Mouse (Mus musculus) cerebellum, adult 9-11 months (tissue): ENCODE results near the gene 1700001P01Rik.
A peak's percentile ranks its signal among the peaks of the same experiment; 100 is the strongest.

Experiments
- DNase-seq: peaks from one replicate; pipeline ENCODE4 v3.0.0; 2022

Gene 1700001P01Rik

GRCm38 (mm10) chr11:97809235-97810121 is 33.8 kb upstream of the 1700001P01Rik start:
- peak; percentile 58 for DNase-seq

- DNase-seq = peak; percentile 82
Observed at GRCm38 (mm10) chr11:97808621-97809234, 33.0 kb upstream of the 1700001P01Rik start.

- DNase-seq = peak; percentile 56
Observed at GRCm38 (mm10) chr11:97808093-97808492, 32.4 kb upstream of the 1700001P01Rik start.

GRCm38 (mm10) chr11:97807626-97808025 is 31.9 kb upstream of the 1700001P01Rik start:
- no peak for DNase-seq

- DNase-seq = no peak
Observed at GRCm38 (mm10) chr11:97806613-97806964, 30.9 kb upstream of the 1700001P01Rik start.

GRCm38 (mm10) chr11:97805662-97806612 is 30.2 kb upstream of the 1700001P01Rik start:
- peak; percentile 62 for DNase-seq

- peak; percentile 64 for DNase-seq
Observed at GRCm38 (mm10) chr11:97804841-97805661, 29.3 kb upstream of the 1700001P01Rik start.

- no peak for DNase-seq
Observed at GRCm38 (mm10) chr11:97803847-97804246, 28.1 kb upstream of the 1700001P01Rik start.

GRCm38 (mm10) chr11:97802495-97802894 is 26.8 kb upstream of the 1700001P01Rik start:
- DNase-seq = no peak

GRCm38 (mm10) chr11:97802194-97802470 is 26.4 kb upstream of the 1700001P01Rik start:
- no peak for DNase-seq

GRCm38 (mm10) chr11:97801409-97802193 is 25.9 kb upstream of the 1700001P01Rik start:
- DNase-seq = peak; percentile 77

- DNase-seq = peak; percentile 77
Observed at GRCm38 (mm10) chr11:97800691-97801408, 25.1 kb upstream of the 1700001P01Rik start.

- DNase-seq = peak; percentile 78
Observed at GRCm38 (mm10) chr11:97799994-97800690, 24.4 kb upstream of the 1700001P01Rik start.

- DNase-seq = peak; percentile 94
Observed at GRCm38 (mm10) chr11:97799146-97799993, 23.7 kb upstream of the 1700001P01Rik start.

GRCm38 (mm10) chr11:97798782-97799145 is 23.0 kb upstream of the 1700001P01Rik start, which contains the start of gene Lasp1:
Gene Lasp1 (plus strand): TSS chr11:97799000.
- DNase-seq = peak; percentile 92

GRCm38 (mm10) chr11:97798083-97798435 is 22.3 kb upstream of the 1700001P01Rik start:
- no peak for DNase-seq

- peak; percentile 54 for DNase-seq
Observed at GRCm38 (mm10) chr11:97797369-97798082, 21.8 kb upstream of the 1700001P01Rik start.

- DNase-seq = peak; percentile 81
Observed at GRCm38 (mm10) chr11:97796910-97797309, 21.2 kb upstream of the 1700001P01Rik start.
